In genomic region chr1:135097441-135097840, GRCm38 (mm10) we compare ENCODE assay signal across 32 mouse cellular contexts. TPM values are rescaled to one million over a fixed set of nuclear protein-coding genes. Genes with fewer than 3 reads are reported as not detected.
"Had no signal": no experiment of that assay in that cellular context is flagged by ENCODE, and none has a peak within 500 bp of the region (broad histone marks: within the 10 kb centered on the region; RNA-seq: fewer than 3 reads in every experiment).

No protein-coding gene starts in this region.

- H3K4me3 ChIP-seq: heart, embryonic 10.5 days; heart, embryonic 13.5 days; heart, embryonic 15.5 days; hindbrain, embryonic 10.5 days; hindbrain, embryonic 12.5 days; hindbrain, embryonic 15.5 days; kidney, embryonic 15.5 days; limb, embryonic 13.5 days; limb, embryonic 15.5 days; liver, embryonic 12.5 days had no signal

- H3K27ac ChIP-seq: heart, embryonic 10.5 days; heart, embryonic 13.5 days; heart, embryonic 15.5 days; hindbrain, embryonic 10.5 days; hindbrain, embryonic 12.5 days; hindbrain, embryonic 15.5 days; hindbrain, postnatal 0 days; kidney, embryonic 15.5 days; kidney, postnatal 0 days; limb, embryonic 13.5 days; liver, embryonic 12.5 days; liver, embryonic 14.5 days had no signal

- H3K9ac ChIP-seq: heart, embryonic 13.5 days; heart, embryonic 15.5 days; hindbrain, embryonic 12.5 days; hindbrain, embryonic 15.5 days; kidney, embryonic 15.5 days; limb, embryonic 13.5 days; limb, embryonic 15.5 days; liver, embryonic 12.5 days; liver, embryonic 14.5 days had no signal

- ATAC-seq: hindbrain, postnatal 0 days; intestine, embryonic 16.5 days; liver, embryonic 12.5 days had no signal

- DNase-seq: gastrocnemius, adult 2 months; gastrocnemius, postnatal 10 days; gastrocnemius, postnatal 25 days; heart, adult 18-20 months; heart, postnatal 10 days; heart, postnatal 4 days; kidney, adult 11 months; kidney, adult 2 months; kidney, adult 9 months; kidney, postnatal 14 days; kidney, postnatal 36 days; layer of hippocampus, adult 9-11 months; layer of hippocampus, postnatal 36 days; left cerebral cortex, postnatal 4 days had no signal

- H3K4me1 ChIP-seq: hindbrain, embryonic 12.5 days; hindbrain, embryonic 15.5 days had no signal

- H3K9me3 ChIP-seq: heart, embryonic 10.5 days; heart, embryonic 13.5 days; heart, embryonic 15.5 days; hindbrain, embryonic 10.5 days; hindbrain, embryonic 12.5 days; hindbrain, embryonic 15.5 days; kidney, embryonic 15.5 days; limb, embryonic 13.5 days; limb, embryonic 15.5 days; liver, embryonic 12.5 days had no signal

- H3K36me3 ChIP-seq: heart, embryonic 10.5 days; heart, embryonic 13.5 days; heart, embryonic 15.5 days; hindbrain, embryonic 10.5 days; hindbrain, embryonic 12.5 days; hindbrain, embryonic 15.5 days; kidney, embryonic 15.5 days; limb, embryonic 13.5 days; limb, embryonic 15.5 days; liver, embryonic 12.5 days had no signal

- H3K4me2 ChIP-seq: heart, embryonic 13.5 days; heart, embryonic 15.5 days; hindbrain, embryonic 12.5 days; hindbrain, embryonic 15.5 days; kidney, embryonic 15.5 days; limb, embryonic 13.5 days; limb, embryonic 15.5 days; liver, embryonic 12.5 days had no signal

RNA-seq across cellular contexts. Expression of gene Lgr6, which starts 7.6 kb away (rescaled TPM):
- total RNA-seq: granulocyte monocyte progenitor cell, adult 5-6 weeks had no signal
- polyA plus RNA-seq: liver, adult 2 months had no signal

RNA-seq across cellular contexts. Expression of gene Ptpn7, which starts 35.1 kb away (rescaled TPM):
- total RNA-seq: layer of hippocampus, adult 18-20 months; layer of hippocampus, postnatal 14 days; layer of hippocampus, postnatal 36 days had no signal
